Mouse (Mus musculus) stomach, embryonic 15.5 days (tissue): ENCODE results near the gene Sv2c. TPM values are rescaled to one million over a fixed set of nuclear protein-coding genes. Genes with fewer than 3 reads are reported as not detected.

Experiments
- ATAC-seq: fragments of 200-750 bp; cut with Nextera tagmentation; 2 replicates; pipeline ENCODE4 v1.8.0; 2017; ENCODE audit warnings: low read depth, moderate number of reproducible peaks, moderate TSS enrichment; ENCODE audit not compliant: insufficient read depth, low FRiP score
- H3K27ac ChIP-seq: fragments of 300-500 bp; sonication (generic); 2 replicates; pipeline ENCODE4 v1.5.1; 2015; ENCODE audit warnings: mild to moderate bottlenecking, inconsistent platforms
- H3K27me3 ChIP-seq: fragments of 300-500 bp; sonication (generic); replicated peaks from 2 replicates; pipeline ENCODE4 v1.6.1; 2015; ENCODE audit warnings: inconsistent platforms
- H3K36me3 ChIP-seq: fragments of 300-500 bp; sonication (generic); 2 replicates; pipeline ENCODE4 v1.6.1; 2015; ENCODE audit warnings: inconsistent platforms
- H3K4me1 ChIP-seq: fragments of 300-500 bp; sonication (generic); 2 replicates; pipeline ENCODE4 v1.6.1; 2015; ENCODE audit warnings: inconsistent platforms
- H3K4me2 ChIP-seq: fragments of 300-500 bp; sonication (generic); 2 replicates; pipeline ENCODE4 v1.6.1; 2015; ENCODE audit warnings: mild to moderate bottlenecking, inconsistent platforms
- H3K4me3 ChIP-seq: fragments of 300-500 bp; sonication (generic); replicated peaks from 2 replicates; pipeline ENCODE4 v1.5.1; 2015; ENCODE audit warnings: inconsistent platforms
- H3K9ac ChIP-seq: fragments of 300-500 bp; sonication (generic); 2 replicates; pipeline ENCODE4 v1.6.1; 2015; ENCODE audit warnings: inconsistent platforms
- H3K9me3 ChIP-seq: fragments of 300-500 bp; sonication (generic); 2 replicates; pipeline ENCODE4 v1.6.1; 2016; ENCODE audit warnings: inconsistent platforms
- WGBS: fragments of 180-500 bp; shearing (Covaris S2); methylation state at CpG from one replicate; pipeline ENCODE4 v1.1.7; 2015; 5-methylcytosine and 5-hydroxymethylcytosine counted together
- polyA plus RNA-seq: library from polyadenylated mRNA; unstranded; fragments of >200 nt; fragmentation: Nextera tagmentation; extraction: Ambion mirVana; gene quantifications from 2 replicates; pipeline ENCODE4 v1.2.1, GENCODE M21; 2015

Sv2c gene
- polyA plus RNA-seq, 1 experiment from 2014 or later, result 2.6 TPM

GRCm38 (mm10) chr13:95963671-95964070 is 168.7 kb downstream of the Sv2c start:
- Histone ChIP-seq H3K4me2 (no peak overlapping the region), H3K36me3 (no peaks in the 10 kb centered on the region), H3K4me1 (peaks cover 7% of the 10 kb centered on the region; the same call in 1 of the 2 replicates), H3K9me3 (no peaks in the 10 kb centered on the region), H3K4me3 (no peak overlapping the region), H3K27me3 (no peaks in the 10 kb centered on the region), H3K9ac (no peak overlapping the region), H3K27ac (no peak overlapping the region)
- 82% methylated on average over 1 of the region's 1 CpGs for WGBS
- ATAC-seq, result no peak

GRCm38 (mm10) chr13:95961905-95962304 is 170.5 kb downstream of the Sv2c start:
- no peak overlapping the region for H3K9ac ChIP-seq
- H3K9me3 ChIP-seq, result no peaks in the 10 kb centered on the region
- no peak for ATAC-seq
- 28% methylated on average over 7 of the region's 7 CpGs for WGBS
- H3K27me3 ChIP-seq, result no peaks in the 10 kb centered on the region
- H3K4me1 ChIP-seq, result peaks cover 7% of the 10 kb centered on the region; the same call in 1 of the 2 replicates
- no peaks in the 10 kb centered on the region for H3K36me3 ChIP-seq
- H3K4me2 ChIP-seq, result peak overlapping the region; percentile 76
- H3K27ac ChIP-seq, result no peak overlapping the region
- peak overlapping the region; percentile 42 for H3K4me3 ChIP-seq

- peaks cover 7% of the 10 kb centered on the region; the same call in 1 of the 2 replicates for H3K4me1 ChIP-seq
- peak overlapping the region; percentile 59; the same call in 1 of the 2 replicates for H3K27ac ChIP-seq
- 16% methylated on average over 29 of the region's 29 CpGs for WGBS
Observed at GRCm38 (mm10) chr13:95961191-95961791, 171.1 kb downstream of the Sv2c start.

GRCm38 (mm10) chr13:95960477-95961185 is 171.7 kb downstream of the Sv2c start:
- no peaks in the 10 kb centered on the region for H3K9me3 ChIP-seq
- WGBS, result 9% methylated on average over 10 of the region's 10 CpGs
- no peak for ATAC-seq
- no peaks in the 10 kb centered on the region for H3K36me3 ChIP-seq
- H3K4me2 ChIP-seq, result peak overlapping the region; percentile 76
- no peak overlapping the region for H3K9ac ChIP-seq
- H3K4me3 ChIP-seq, result peak overlapping the region; percentile 42
- peak overlapping the region; percentile 63 for H3K27ac ChIP-seq
- peaks cover 7% of the 10 kb centered on the region; the same call in 1 of the 2 replicates for H3K4me1 ChIP-seq
- H3K27me3 ChIP-seq, result no peaks in the 10 kb centered on the region

More at GRCm38 (mm10) chr13:95961191-95961791, 171.1 kb downstream of the Sv2c start:
- Histone ChIP-seq H3K9ac (no peak overlapping the region), H3K36me3 (no peaks in the 10 kb centered on the region), H3K9me3 (no peaks in the 10 kb centered on the region), H3K4me3 (peak overlapping the region; percentile 42), H3K4me2 (peak overlapping the region; percentile 76), H3K27me3 (no peaks in the 10 kb centered on the region)
- ATAC-seq, result 0 out of 2 replicates have a peak, but pooled peaks have one; percentile 19

- H3K36me3 ChIP-seq, result no peaks in the 10 kb centered on the region
- no peaks in the 10 kb centered on the region for H3K9me3 ChIP-seq
- no peaks in the 10 kb centered on the region for H3K27me3 ChIP-seq
- 0 out of 2 replicates have a peak overlapping the region, but pooled peaks have one; percentile 12 for H3K4me3 ChIP-seq
- ATAC-seq, result no peak
- peak overlapping the region; percentile 63 for H3K27ac ChIP-seq
- peak overlapping the region; percentile 38 for H3K4me2 ChIP-seq
- WGBS, result 13% methylated on average over 14 of the region's 14 CpGs
- H3K4me1 ChIP-seq, result peaks cover 7% of the 10 kb centered on the region; the same call in 1 of the 2 replicates
- H3K9ac ChIP-seq, result no peak overlapping the region
Observed at GRCm38 (mm10) chr13:95959651-95960476, 172.5 kb downstream of the Sv2c start.

GRCm38 (mm10) chr13:95957134-95957533 is 175.2 kb downstream of the Sv2c start:
- WGBS, result 73% methylated on average over 10 of the region's 10 CpGs
- Histone ChIP-seq H3K4me2 (no peak overlapping the region), H3K4me3 (no peak overlapping the region), H3K27me3 (no peaks in the 10 kb centered on the region), H3K9ac (no peak overlapping the region), H3K27ac (no peak overlapping the region), H3K9me3 (no peaks in the 10 kb centered on the region), H3K4me1 (peaks cover 7% of the 10 kb centered on the region; the same call in 1 of the 2 replicates), H3K36me3 (no peaks in the 10 kb centered on the region)
- ATAC-seq, result no peak

GRCm38 (mm10) chr13:95956327-95956781 is 176.0 kb downstream of the Sv2c start:
- no peak overlapping the region for H3K4me2 ChIP-seq
- H3K9me3 ChIP-seq, result no peaks in the 10 kb centered on the region
- H3K4me1 ChIP-seq, result peaks cover 7% of the 10 kb centered on the region; the same call in 1 of the 2 replicates
- WGBS, result 67% methylated on average over 2 of the region's 2 CpGs
- H3K36me3 ChIP-seq, result no peaks in the 10 kb centered on the region
- H3K9ac ChIP-seq, result no peak overlapping the region
- H3K27ac ChIP-seq, result no peak overlapping the region
- H3K27me3 ChIP-seq, result no peaks in the 10 kb centered on the region
- no peak overlapping the region for H3K4me3 ChIP-seq
- no peak for ATAC-seq

GRCm38 (mm10) chr13:95955204-95955603 is 177.2 kb downstream of the Sv2c start:
- Histone ChIP-seq H3K27me3 (no peaks in the 10 kb centered on the region), H3K27ac (no peak overlapping the region), H3K9me3 (no peaks in the 10 kb centered on the region), H3K9ac (no peak overlapping the region), H3K4me3 (no peak overlapping the region), H3K4me2 (no peak overlapping the region), H3K4me1 (peaks cover 5% of the 10 kb centered on the region; the same call in 1 of the 2 replicates), H3K36me3 (no peaks in the 10 kb centered on the region)
- no peak for ATAC-seq
- 83% methylated on average over 5 of the region's 5 CpGs for WGBS

GRCm38 (mm10) chr13:95953636-95954035 is 178.7 kb downstream of the Sv2c start:
- H3K4me2 ChIP-seq, result no peak overlapping the region
- H3K9me3 ChIP-seq, result no peaks in the 10 kb centered on the region
- no peaks in the 10 kb centered on the region for H3K27me3 ChIP-seq
- no peak overlapping the region for H3K4me3 ChIP-seq
- no peak for ATAC-seq
- 86% methylated on average over 4 of the region's 4 CpGs for WGBS
- no peak overlapping the region for H3K27ac ChIP-seq
- no peaks in the 10 kb centered on the region for H3K4me1 ChIP-seq
- H3K9ac ChIP-seq, result no peak overlapping the region
- no peaks in the 10 kb centered on the region for H3K36me3 ChIP-seq

GRCm38 (mm10) chr13:95952263-95952662 is 180.1 kb downstream of the Sv2c start:
- Histone ChIP-seq H3K4me2 (no peak overlapping the region), H3K4me3 (no peak overlapping the region), H3K36me3 (no peaks in the 10 kb centered on the region), H3K27ac (no peak overlapping the region), H3K4me1 (no peaks in the 10 kb centered on the region), H3K27me3 (no peaks in the 10 kb centered on the region), H3K9me3 (no peaks in the 10 kb centered on the region), H3K9ac (no peak overlapping the region)
- no peak for ATAC-seq
- 84% methylated on average over 4 of the region's 4 CpGs for WGBS

- no peak overlapping the region for H3K4me3 ChIP-seq
- H3K36me3 ChIP-seq, result no peaks in the 10 kb centered on the region
- H3K9ac ChIP-seq, result no peak overlapping the region
- WGBS, result 52% methylated on average over 7 of the region's 7 CpGs
- no peaks in the 10 kb centered on the region for H3K27me3 ChIP-seq
- no peak overlapping the region for H3K4me2 ChIP-seq
- peak; percentile 79 for ATAC-seq
- no peaks in the 10 kb centered on the region for H3K9me3 ChIP-seq
- H3K27ac ChIP-seq, result no peak overlapping the region
- H3K4me1 ChIP-seq, result no peaks in the 10 kb centered on the region
Observed at GRCm38 (mm10) chr13:95951098-95951894, 181.1 kb downstream of the Sv2c start.
